Mouse (Mus musculus) cerebellum, postnatal 4 days (tissue): ENCODE measurements around the gene Rdm1.
"Not testable (repeated sequence)": the region's sequence is repeated elsewhere in the genome, so short reads cannot be mapped to it uniquely, and the experiment has no call there.

Source experiments
- DNase-seq, 2 experiments: peaks; one replicate each; pipeline ENCODE4 v3.0.0; 2022; ENCODE audit warnings: low spot score in 2 of 2, mixed read lengths in 1 of 2

Gene Rdm1

GRCm38 (mm10) chr11:101616948-101617767 lies 9.8 kb upstream of the Rdm1 start:
- DNase-seq, result peak in 1 of 2 experiments; percentile 21

DNA sequence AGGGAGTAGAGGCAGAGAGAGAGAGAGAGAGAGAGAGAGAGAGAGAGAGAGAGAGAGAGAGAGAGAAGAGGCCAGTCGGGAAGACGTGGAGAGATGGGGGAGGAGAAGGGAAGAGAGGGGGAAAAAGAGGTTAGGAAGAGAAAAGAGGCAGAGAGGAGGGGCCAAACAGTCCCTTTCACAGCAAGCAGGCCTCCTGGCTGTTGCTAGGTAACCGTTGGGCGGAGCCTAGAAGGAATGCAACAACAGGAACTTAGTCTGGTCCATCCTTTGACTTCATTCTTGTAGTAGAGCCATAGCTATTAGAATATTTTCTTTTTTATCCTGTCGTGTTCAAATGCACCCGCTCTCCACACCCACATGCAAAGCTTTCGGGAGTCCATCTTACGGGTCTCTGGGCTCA lies 9.1 kb upstream of the Rdm1 start:
- peak in 1 of 2 experiments; percentile 9 for DNase-seq

GRCm38 (mm10) chr11:101618596-101618995 lies 8.4 kb upstream of the Rdm1 start:
- no peak for DNase-seq

DNA sequence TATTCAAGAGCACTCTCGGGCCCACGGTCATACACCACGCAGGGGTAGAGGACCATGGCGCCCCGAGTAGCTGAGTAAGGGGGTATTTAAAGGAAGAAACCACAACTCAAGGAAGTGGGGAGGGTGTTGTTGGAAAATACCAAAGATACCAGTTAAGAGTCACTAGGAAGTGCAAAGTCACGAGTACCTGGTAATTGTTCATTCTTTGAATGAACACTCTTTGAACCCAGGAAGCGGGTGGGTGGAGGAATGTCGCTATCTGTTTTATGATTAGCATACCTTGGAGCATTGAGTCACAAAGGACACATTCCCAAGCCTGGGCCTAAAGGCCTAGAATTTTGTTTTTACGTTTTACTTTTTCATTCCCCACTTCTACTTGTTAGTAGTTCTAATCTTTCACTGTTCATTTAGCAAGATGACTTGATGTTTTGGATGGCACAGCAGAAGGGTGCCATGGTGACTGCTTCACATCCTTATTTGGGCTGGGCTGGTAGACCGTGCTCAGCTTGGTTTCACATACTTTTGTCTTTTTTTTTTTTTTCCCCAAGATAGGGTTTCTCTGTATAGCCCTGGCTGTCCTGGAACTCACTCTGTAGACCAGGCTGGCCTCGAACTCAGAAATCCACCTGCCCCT lies 6.9 kb upstream of the Rdm1 start:
- not testable (repeated sequence) for DNase-seq

GRCm38 (mm10) chr11:101626649-101626994 lies 373 bp upstream of the Rdm1 start:
- no peak for DNase-seq

DNA sequence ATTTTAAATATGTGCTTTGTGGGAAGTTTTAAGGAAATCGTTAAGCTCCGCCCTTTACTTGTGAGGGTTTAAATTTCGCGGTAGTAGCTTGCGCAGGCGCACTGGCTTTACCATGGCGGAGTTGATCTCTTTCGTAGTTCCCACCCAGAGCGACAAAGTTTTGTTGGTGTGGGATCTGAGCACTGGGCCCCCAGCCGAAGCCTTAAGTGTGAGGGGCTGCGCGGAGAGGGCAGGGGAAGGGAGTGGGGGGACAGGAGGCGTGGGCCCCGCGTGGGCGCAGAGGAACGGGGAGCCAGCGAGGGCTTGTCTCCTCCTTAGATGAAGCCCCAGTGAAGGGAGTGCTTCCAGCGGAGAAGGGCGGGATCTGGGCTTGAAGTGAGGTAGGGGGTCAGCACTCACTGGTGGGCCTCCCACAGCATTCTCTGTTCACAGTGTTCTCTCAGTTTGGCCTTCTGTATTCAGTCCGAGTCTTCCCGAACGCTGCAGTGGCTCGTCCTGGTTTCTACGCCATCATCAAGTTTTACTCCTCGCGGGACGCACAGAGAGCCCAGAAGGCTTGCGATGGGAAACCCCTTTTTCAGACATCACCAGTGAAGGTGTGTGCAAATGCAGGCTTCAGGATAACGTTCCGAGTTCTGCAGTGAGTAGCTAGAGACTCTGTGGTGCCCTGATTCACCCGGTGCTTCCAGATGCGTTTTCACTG lies 1.0 kb downstream of the Rdm1 start:
- peak; percentile 71 to 76 for DNase-seq

- not testable (repeated sequence) for DNase-seq
Measured at GRCm38 (mm10) chr11:101628733-101629417, 1.9 kb downstream of the Rdm1 start.

- DNase-seq, result no peak
Measured at GRCm38 (mm10) chr11:101635660-101636059, 8.7 kb downstream of the Rdm1 start.

DNA sequence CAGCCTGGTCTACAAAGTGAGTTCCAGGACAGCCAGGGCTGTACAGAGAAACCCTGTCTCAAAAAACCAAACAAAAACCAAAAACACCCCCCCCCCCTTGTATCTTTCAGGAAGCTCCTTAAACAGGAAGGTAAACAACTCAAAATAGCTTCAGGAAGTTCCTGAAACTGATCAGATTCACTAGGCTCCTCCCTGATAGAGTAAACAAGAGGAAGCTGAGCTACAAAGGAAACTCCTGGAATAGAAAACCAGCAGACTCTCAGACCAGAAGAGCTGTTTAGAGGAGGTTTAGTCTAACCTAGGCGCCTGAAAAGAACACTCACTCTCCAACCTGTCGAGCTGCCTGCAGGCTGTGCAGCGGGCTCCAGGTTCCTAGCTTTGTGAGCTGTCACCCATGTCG lies 12.8 kb downstream of the Rdm1 start:
- no peak for DNase-seq

- peak; percentile 57 to 79 for DNase-seq
Measured at GRCm38 (mm10) chr11:101640857-101641709, 14.1 kb downstream of the Rdm1 start.

GRCm38 (mm10) chr11:101641710-101642642 lies 15.0 kb downstream of the Rdm1 start:
- DNase-seq, result peak in 1 of 2 experiments; percentile 10

DNA sequence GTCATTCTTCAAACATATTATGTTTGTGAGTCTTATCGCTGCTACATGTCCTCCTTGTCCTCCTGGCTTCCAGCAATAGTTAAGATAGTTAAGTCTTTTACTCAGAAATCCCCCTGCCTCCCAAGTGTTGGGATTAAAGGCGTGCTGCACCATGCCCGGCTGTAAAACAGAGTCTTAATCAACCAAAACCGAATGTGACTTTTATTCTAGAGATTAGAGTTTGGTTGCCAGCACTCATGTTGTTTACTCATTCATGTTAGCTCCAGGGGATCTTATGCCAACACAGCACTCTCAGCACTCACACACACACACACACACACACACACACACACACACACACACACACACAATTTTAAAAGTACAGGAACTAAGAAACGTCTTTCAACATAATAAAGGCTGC lies 15.9 kb downstream of the Rdm1 start:
- no peak for DNase-seq

DNA sequence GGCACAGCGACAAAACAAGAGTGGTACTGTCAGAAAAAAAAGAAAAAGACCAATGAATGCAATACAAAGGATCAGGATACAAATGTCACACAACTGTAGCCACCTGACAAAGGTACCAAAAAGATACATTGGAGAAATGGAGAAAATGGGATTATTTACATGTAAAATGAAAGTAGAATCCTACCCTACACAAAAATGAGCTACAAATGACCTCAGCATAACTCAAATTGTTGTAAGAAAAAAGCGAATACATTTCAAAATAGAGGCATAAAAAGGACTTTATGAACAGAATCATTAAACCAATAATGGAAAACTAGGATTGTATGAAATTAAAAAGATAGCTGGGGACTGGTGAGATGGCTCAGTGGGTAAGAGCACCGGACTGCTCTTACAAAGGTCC lies 17.6 kb downstream of the Rdm1 start:
- DNase-seq, result no peak

- not testable (repeated sequence) for DNase-seq
Measured at GRCm38 (mm10) chr11:101645043-101645410, 18.0 kb downstream of the Rdm1 start.

GRCm38 (mm10) chr11:101645411-101646282 lies 18.7 kb downstream of the Rdm1 start:
- peak in 1 of 2 experiments; percentile 63 for DNase-seq

- not testable (repeated sequence) for DNase-seq
Measured at GRCm38 (mm10) chr11:101646283-101646794, 19.3 kb downstream of the Rdm1 start.

DNA sequence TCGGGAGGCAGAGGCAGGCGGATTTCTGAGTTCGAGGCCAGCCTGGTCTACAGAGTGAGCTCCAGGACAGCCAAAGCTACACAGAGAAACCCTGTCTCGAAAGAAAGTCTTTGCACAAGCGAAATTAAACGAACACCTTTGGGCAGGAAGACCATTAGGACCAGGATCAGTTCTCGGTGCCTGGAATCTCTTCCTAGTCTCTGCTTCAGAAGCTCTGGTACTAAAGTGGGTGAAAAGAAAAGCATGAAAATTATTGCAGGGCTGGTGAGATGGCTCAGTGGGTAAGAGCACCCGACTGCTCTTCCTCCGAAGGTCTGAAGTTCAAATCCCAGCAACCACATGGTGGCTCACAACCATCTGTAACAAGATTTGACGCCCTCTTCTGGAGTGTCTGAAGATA lies 20.1 kb downstream of the Rdm1 start:
- not testable (repeated sequence) for DNase-seq

DNA sequence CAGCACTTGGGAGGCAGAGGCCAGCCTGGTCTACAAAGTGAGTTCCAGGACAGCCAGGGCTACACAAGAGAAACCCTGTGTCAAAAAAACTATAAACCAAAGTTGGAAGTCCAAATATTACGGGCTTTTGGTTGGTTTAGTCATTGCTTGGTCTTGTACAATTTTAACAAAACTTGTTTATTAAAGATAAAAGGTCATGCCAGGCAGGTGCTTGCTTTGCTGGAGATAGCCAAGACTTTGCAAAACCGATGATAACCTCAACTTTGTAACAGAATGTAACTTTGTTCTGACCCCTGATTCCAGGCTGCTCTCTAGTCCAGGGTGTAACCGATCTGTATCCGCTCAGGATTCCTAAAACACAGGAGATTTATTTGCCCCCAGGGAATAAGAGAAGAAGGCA lies 29.4 kb downstream of the Rdm1 start:
- DNase-seq, result no peak

DNA sequence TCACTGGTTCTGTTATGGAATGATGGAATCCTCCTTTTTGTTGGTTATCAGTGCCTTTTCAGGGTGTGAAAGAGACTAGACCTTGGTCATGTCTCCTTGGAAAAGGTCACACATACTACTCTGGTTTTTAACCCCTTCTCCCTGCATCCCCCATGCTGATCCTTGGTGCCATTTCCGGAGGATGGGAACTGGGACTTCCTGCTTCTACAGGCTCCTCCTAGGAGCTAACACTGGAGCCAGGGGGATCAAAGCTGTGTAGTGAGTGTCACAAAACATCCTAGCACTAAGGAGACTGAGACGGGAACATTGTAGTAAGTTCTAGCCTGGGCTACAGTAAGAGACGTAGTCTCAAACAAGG lies 30.5 kb downstream of the Rdm1 start:
- DNase-seq, result no peak
